Mouse (Mus musculus) liver, embryonic 13.5 days (tissue): ENCODE results near the gene Lax1. TPM values are rescaled to one million over a fixed set of nuclear protein-coding genes. Genes with fewer than 3 reads are reported as not detected.
A peak's percentile ranks its signal among the peaks of the same experiment; 100 is the strongest.

Experiments
- ATAC-seq: fragments of 200-750 bp; cut with Nextera tagmentation; 2 replicates; pipeline ENCODE4 v1.8.0; 2017; ENCODE audit warnings: low read depth, mild to moderate bottlenecking, moderate number of reproducible peaks, moderate library complexity
- DNase-seq: peaks from one replicate; pipeline ENCODE4 v3.0.0; 2022
- H3K27ac ChIP-seq: fragments of 300-500 bp; sonication (generic); 2 replicates; pipeline ENCODE4 v1.5.1; 2015; ENCODE audit warnings: moderate library complexity, mild to moderate bottlenecking, inconsistent platforms
- H3K27me3 ChIP-seq: fragments of 300-500 bp; sonication (generic); 2 replicates; pipeline ENCODE4 v1.6.1; 2015; ENCODE audit warnings: mild to moderate bottlenecking, inconsistent platforms
- H3K36me3 ChIP-seq: fragments of 300-500 bp; sonication (generic); 2 replicates; pipeline ENCODE4 v1.6.1; 2015; ENCODE audit warnings: mild to moderate bottlenecking, inconsistent platforms
- H3K4me1 ChIP-seq: fragments of 300-500 bp; sonication (generic); replicated peaks from 2 replicates; pipeline ENCODE4 v1.6.1; 2015; ENCODE audit warnings: inconsistent platforms
- H3K4me2 ChIP-seq: fragments of 300-500 bp; sonication (generic); 2 replicates; pipeline ENCODE4 v1.6.1; 2015; ENCODE audit warnings: inconsistent platforms, mild to moderate bottlenecking, moderate library complexity
- H3K4me3 ChIP-seq: fragments of 300-500 bp; sonication (generic); replicated peaks from 2 replicates; pipeline ENCODE4 v1.5.1; 2015; ENCODE audit warnings: mild to moderate bottlenecking, inconsistent platforms
- H3K9ac ChIP-seq: fragments of 300-500 bp; sonication (generic); 2 replicates; pipeline ENCODE4 v1.6.1; 2015; ENCODE audit warnings: mild to moderate bottlenecking, inconsistent platforms
- H3K9me3 ChIP-seq: fragments of 300-500 bp; sonication (generic); replicated peaks from 2 replicates; pipeline ENCODE4 v1.6.1; 2016; ENCODE audit warnings: inconsistent platforms
- WGBS: fragments of 180-500 bp; shearing (Covaris S2); methylation state at CpG from one replicate; pipeline ENCODE4 v1.1.7; 2015; ENCODE audit not compliant: insufficient replicate concordance; 5-methylcytosine and 5-hydroxymethylcytosine counted together
- microRNA-seq: library from miRNA; unstranded; fragments of <30 nt; microRNA quantifications from one replicate; pipeline ENCODE4, GENCODE M21; 2016
- polyA plus RNA-seq: library from polyadenylated mRNA; unstranded; fragments of >200 nt; fragmentation: Nextera tagmentation; extraction: Ambion mirVana; gene quantifications from 2 replicates; pipeline ENCODE4 v1.2.1, GENCODE M21; 2015

The Lax1 gene
- polyA plus RNA-seq, 1 experiment from 2014 or later, result 0.28 TPM

DNA sequence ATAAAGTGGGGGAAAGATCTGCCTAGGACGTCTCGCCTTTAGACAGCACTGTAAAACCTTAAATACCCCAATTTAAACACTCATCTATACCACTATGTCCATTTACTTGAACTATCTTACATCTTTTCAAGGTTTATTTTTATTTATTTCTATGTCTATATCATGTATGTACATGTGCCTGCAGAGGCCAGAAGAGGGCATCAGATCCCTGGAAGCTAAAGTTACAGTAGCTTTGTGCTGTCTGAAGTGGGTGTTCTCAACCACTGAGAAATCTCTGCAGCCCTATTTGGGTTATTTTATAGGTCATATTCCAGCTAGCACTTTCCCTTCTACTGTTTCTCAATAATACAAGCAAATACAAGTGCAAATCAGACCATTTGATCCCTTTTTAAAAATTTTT is 57.7 kb downstream of the Lax1 start:
- DNase-seq (no peak), ATAC-seq (no peak)
- H3K27me3 ChIP-seq, result no peaks in the 10 kb centered on the region
- 89% methylated on average over 2 of the region's 2 CpGs for WGBS
- no peaks in the 10 kb centered on the region for H3K4me1 ChIP-seq
- H3K4me2 ChIP-seq, result no peak overlapping the region
- H3K27ac ChIP-seq, result no peak overlapping the region
- H3K9ac ChIP-seq, result no peak overlapping the region
- no peak overlapping the region for H3K4me3 ChIP-seq
- no peaks in the 10 kb centered on the region for H3K9me3 ChIP-seq
- H3K36me3 ChIP-seq, result peaks cover 94% of the 10 kb centered on the region

Small RNA genes lying within 50 kb of the gene (microRNA-seq; reads per million reads assigned to microRNA genes)
- gene Mir6903, result 3.2 reads per million, percentile 5 among the genes with 10 or more reads in this experiment

Other genes starting within 250 kb of the Lax1 start
- 501 and 514 TPM in 2 replicates for gene Snrpe, start 79.8 kb downstream of the Lax1 start, polyA plus RNA-seq
- not detected in 2 replicates for gene Zbed6, start 29.2 kb downstream of the Lax1 start, polyA plus RNA-seq
- 0.97 and 1.2 TPM in 2 replicates for gene Gm38394, start 28.8 kb downstream of the Lax1 start, polyA plus RNA-seq
- 27.5 and 28.8 TPM in 2 replicates for gene Atp2b4, start 110.9 kb upstream of the Lax1 start, polyA plus RNA-seq
- gene Optc, start 217.9 kb upstream of the Lax1 start, polyA plus RNA-seq, result 0.07 and 0.22 TPM in 2 replicates
- gene Prelp, start 231.3 kb upstream of the Lax1 start, polyA plus RNA-seq, result 1.7 and 2.6 TPM in 2 replicates